Mouse (Mus musculus): Measurements from ENCODE around the gene St8sia1. TPM values are rescaled to one million over a fixed set of nuclear protein-coding genes. Genes with fewer than 3 reads are reported as not detected.

Gene St8sia1
- total RNA-seq, 4 experiments from 2014 or later, result 0.08 to 0.19 (median 0.13) TPM

- no peak for DNase-seq (ENCODE audit: low spot score in 2 of 2)
These were observed 97.2 kb downstream of the St8sia1 start for GRCm38 (mm10) chr6:142867023-142867422.

- DNase-seq (ENCODE audit: low spot score in 2 of 2), result no peak
These were observed 99.1 kb downstream of the St8sia1 start for GRCm38 (mm10) chr6:142865199-142865598.

GRCm38 (mm10) chr6:142863881-142864280, 100.4 kb downstream of the St8sia1 start:
- no peak for DNase-seq (ENCODE audit: low spot score in 2 of 2)

GRCm38 (mm10) chr6:142862265-142862664, 102.0 kb downstream of the St8sia1 start:
- DNase-seq (ENCODE audit: low spot score in 2 of 2), result no peak

GRCm38 (mm10) chr6:142860396-142860795, 103.9 kb downstream of the St8sia1 start:
- no peak for DNase-seq (ENCODE audit: low spot score in 2 of 2)

- DNase-seq (ENCODE audit: low spot score in 2 of 2), result no peak
These were observed 104.3 kb downstream of the St8sia1 start for GRCm38 (mm10) chr6:142859946-142860345.

GRCm38 (mm10) chr6:142858937-142859336, 105.3 kb downstream of the St8sia1 start:
- no peak for DNase-seq (ENCODE audit: low spot score in 2 of 2)

- no peak for DNase-seq (ENCODE audit: low spot score in 2 of 2)
These were observed 107.9 kb downstream of the St8sia1 start for GRCm38 (mm10) chr6:142856258-142856874.

- no peak for DNase-seq (ENCODE audit: low spot score in 2 of 2)
These were observed 108.5 kb downstream of the St8sia1 start for GRCm38 (mm10) chr6:142855761-142856160.

GRCm38 (mm10) chr6:142852419-142853377, 111.6 kb downstream of the St8sia1 start:
- no peak for DNase-seq (ENCODE audit: low spot score in 2 of 2)

- no peak for DNase-seq (ENCODE audit: low spot score in 2 of 2)
These were observed 113.8 kb downstream of the St8sia1 start for GRCm38 (mm10) chr6:142850436-142850835.

GRCm38 (mm10) chr6:142849326-142849725, 114.9 kb downstream of the St8sia1 start:
- no peak for DNase-seq (ENCODE audit: low spot score in 2 of 2)

- no peak for DNase-seq (ENCODE audit: low spot score in 2 of 2)
These were observed 116.2 kb downstream of the St8sia1 start for GRCm38 (mm10) chr6:142847914-142848674.

- DNase-seq (ENCODE audit: low spot score in 2 of 2), result no peak
These were observed 117.4 kb downstream of the St8sia1 start for GRCm38 (mm10) chr6:142846855-142847254.

GRCm38 (mm10) chr6:142845066-142845465, 119.2 kb downstream of the St8sia1 start:
- no peak for DNase-seq (ENCODE audit: low spot score in 2 of 2)

- DNase-seq (ENCODE audit: low spot score in 2 of 2), result no peak
These were observed 120.2 kb downstream of the St8sia1 start for GRCm38 (mm10) chr6:142844061-142844460.

- no peak for DNase-seq (ENCODE audit: low spot score in 2 of 2)
These were observed 125.8 kb downstream of the St8sia1 start for GRCm38 (mm10) chr6:142838501-142838900.

GRCm38 (mm10) chr6:142837326-142837725, 126.9 kb downstream of the St8sia1 start:
- no peak for DNase-seq (ENCODE audit: low spot score in 2 of 2)

- no peak for DNase-seq (ENCODE audit: low spot score in 2 of 2)
These were observed 128.5 kb downstream of the St8sia1 start for GRCm38 (mm10) chr6:142835726-142836125.

GRCm38 (mm10) chr6:142834911-142835310, 129.3 kb downstream of the St8sia1 start:
- no peak for DNase-seq (ENCODE audit: low spot score in 2 of 2)

- no peak for DNase-seq (ENCODE audit: low spot score in 2 of 2)
These were observed 132.5 kb downstream of the St8sia1 start for GRCm38 (mm10) chr6:142831706-142832105.

GRCm38 (mm10) chr6:142831243-142831642, 133.0 kb downstream of the St8sia1 start:
- no peak for DNase-seq (ENCODE audit: low spot score in 2 of 2)
